Mouse (Mus musculus) gonadal fat pad, adult 2 months (tissue): ENCODE results near the gene Melk. TPM values are rescaled to one million over a fixed set of nuclear protein-coding genes. Genes with fewer than 3 reads are reported as not detected.

ENCODE experiments used
- DNase-seq: peaks from one replicate; pipeline ENCODE4 v3.0.0-alpha.2; 2012; ENCODE audit warnings: low read depth
- polyA plus RNA-seq: library from polyadenylated mRNA; depleted of rRNA; stranded (reverse); fragments of >200 nt; gene quantifications from 2 replicates; pipeline ENCODE4 v1.2.3, GENCODE M21; 2012; rRNA removed

The Melk gene
- polyA plus RNA-seq, 1 experiment = 0.38 TPM

DNA sequence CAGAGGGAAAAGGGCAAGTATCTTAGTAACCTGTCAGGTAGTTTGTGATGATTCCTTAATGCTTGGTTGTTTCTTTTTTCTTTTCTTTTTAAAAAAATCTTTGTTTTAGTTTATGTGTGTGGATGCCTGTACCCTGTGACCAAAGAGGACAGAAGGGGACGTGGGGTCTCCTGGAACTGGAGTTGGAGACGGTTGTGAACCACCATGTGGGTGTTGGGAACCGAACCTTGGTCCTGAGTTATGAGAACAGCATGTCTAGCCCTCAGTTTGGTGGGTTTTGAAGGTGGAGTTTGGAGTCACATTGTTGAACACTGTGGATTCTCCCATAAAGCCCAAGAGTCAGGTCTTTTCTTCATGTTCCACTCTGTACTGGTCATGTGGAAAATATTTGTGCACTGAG, 26.0 kb downstream of the Melk start:
- no peak for DNase-seq

DNA sequence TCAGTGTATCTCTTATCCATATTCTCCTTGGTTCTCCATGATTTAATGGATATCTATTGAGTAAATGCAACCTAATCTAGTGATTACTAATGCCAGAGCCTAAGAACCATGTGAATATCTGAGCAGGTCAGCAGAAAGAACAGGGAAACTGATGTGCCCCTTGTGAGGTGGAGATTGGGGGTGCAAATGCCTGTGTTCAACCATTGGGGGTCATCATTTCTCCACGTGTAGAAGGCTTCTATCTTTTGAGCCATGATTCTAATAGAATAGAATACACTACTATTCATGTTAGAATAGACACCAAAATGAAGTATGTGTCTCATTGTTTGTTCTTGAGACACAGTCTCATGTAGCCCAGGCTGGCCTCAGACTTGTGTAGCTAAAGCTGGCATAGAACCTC, 27.3 kb downstream of the Melk start:
- no peak for DNase-seq

DNA sequence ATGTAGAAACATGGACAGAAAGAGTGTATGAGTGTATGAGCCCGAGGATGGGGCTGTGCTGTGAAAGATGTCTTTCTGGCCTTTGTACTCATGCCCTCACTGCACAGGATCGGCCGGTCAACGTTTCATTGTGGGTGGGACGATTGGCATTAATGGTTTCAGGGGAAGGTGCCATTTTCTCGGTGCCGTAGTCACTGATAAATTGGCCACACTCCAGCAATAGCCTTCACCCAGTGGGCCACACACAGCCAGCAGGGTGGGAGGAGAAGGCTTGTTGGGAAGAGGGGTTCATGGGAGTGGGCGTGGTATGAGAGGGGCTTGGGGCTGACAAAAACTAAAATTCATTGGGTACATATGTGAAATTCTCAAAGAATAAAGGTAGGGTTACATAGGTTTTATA, 34.3 kb downstream of the Melk start:
- no peak for DNase-seq

DNA sequence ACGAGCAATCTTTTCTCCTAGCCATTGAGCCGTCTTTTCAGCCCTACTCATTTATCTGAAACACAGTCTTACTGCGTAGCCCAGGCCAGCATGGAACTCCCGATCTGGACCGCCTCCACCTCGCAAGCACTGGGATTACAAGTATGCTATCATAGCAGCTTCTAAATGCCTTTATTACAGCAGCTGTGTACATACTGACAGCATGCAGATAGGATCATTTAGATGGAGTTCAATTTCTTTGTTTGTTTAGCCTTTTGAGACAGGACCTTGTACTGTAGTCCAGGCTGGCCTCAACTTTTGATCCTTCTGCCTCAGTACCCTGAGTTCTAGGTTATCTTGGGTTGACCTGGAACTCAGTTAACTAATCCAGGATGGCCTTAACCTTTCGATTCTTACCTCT, 61.0 kb downstream of the Melk start:
- no peak for DNase-seq

DNA sequence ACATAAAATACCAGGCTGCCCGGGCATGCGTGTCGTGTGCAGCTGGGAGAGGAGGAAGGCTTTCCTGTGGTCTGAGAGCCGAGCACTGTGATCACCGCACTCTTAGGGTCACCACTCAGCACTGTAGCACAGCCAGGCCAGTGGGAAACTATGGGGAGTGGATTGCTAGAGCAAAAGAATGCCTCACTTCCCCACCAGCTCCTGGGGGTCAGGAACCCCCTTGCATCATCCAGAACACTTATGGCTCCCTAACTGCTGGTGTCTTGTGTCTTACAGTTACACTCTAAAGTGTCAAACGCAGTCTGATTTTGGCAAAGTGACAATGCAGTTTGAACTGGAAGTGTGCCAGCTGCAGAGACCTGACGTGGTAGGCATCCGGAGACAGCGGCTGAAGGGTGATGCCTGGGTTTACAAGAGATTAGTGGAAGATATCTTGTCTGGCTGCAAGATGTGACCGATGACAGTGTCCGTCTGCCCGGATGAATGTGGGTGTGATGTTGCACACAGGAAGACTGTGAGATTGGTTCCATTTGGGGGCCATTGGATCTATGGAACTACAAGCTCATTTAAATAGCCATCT, 62.8 kb downstream of the Melk start:
- no peak for DNase-seq

DNA sequence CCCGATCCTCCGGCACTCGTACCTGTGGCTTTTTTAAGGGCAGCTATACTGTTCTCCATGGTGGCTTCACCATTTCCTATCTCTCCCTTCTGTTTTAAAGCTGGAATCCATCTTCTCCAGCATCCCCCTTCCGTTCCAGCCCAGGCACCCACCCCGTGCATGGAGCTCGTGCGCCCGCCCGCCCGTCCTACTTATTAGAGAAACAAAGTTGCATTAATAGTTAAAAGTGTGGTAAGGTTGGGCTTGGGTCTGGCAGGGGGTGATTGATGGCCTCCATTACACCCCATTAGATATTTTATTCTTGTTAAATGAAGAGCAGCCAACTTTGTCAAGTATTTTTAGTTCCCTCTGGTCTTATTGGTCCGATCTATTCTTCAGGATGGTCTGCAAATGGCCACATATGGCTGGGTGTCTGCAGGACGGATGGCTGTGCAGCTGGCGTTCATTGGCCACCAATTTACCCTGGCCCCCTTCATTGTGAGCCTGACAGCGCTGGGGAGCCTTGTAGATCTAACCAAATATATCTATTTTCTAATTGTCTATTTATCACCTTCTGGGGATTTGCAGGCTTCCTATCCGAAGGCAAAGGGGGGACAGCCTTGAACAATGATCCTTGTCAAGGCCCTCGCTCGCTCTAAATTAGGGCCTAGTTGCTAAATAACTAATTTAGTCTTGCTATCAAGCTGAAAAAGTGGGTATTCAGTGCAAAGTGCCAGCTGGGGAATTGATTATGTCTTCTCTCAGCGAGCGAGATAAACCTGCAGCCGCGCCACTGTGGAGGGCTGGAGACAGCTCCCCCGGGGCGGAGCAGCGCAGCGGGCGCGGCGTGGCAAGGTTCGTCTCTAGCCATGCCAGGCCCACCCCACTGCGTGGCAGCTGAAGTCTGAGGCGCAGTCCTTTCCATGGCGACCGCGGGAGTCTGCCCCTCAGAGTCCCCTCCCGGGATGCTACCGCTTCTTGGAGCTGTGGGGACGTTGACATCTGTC, 91.8 kb downstream of the Melk start:
- no peak for DNase-seq

DNA sequence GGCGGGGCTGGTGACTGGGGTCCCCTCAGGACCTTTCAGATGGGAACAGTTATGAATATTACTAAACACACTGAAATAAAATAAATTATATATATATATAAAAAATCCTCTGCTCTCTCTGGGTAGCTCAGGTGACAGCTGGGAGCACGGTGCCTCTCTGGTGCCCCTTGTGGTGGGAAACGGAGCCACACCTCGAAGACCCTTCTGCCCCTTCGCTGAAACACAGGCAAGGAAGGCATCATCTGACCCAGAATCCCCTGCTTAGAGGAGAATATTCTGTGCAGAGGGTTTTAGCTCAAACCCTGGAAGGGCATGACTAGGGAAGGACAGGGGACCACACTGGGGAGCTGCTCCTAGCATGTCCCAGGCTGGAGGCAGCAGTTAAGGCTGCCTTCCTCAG, 101.9 kb downstream of the Melk start:
- no peak for DNase-seq

DNA sequence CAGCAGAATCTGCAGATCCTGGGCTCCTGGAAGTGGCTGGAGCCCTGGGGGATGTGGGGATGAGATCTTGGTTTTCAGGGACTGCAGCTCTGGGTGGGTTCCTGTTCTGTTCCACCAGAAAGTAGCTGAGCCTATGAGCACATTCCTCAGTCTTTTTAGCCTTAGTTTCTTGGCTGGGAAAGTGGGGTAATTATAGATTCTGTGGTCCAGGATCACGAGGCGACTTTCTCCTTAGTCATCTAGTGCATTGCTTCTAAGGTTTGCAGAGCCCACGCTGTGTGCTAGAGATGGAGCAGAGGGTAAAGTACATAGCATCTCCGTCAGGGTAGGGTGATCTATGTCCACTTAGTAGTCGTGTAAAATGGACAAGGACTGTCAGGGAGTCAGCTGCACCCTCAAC, 103.8 kb downstream of the Melk start:
- no peak for DNase-seq

Other genes starting within 250 kb of the Melk start
- 58.9 and 91.4 TPM in 2 replicates for gene Gne, start 216.7 kb upstream of the Melk start, polyA plus RNA-seq
- gene Rnf38, start 67.1 kb upstream of the Melk start, polyA plus RNA-seq = 124 and 147 TPM in 2 replicates